18 mouse cellular contexts compared by ENCODE assay signal in the genomic region with DNA sequence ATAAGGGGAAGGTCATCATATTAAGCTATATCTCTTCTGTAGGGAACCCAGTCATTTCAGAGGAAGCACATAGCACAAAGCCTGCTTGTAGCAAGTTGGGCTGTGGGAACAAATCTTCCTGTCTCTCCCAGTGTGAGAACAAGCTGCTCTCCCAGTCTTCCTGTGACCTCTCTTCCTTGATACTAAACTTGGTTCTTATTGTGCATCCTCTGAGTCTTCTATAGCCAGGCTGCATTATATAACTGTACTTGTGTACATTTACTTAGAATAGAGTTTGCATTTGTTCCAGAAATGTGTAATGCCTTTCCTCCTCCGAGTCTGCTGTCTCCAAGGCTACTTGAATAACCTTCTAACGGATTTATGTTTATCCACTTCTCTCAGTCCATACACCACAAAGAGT.
DNase-seq lines count a peak whose midpoint lies in the region.
"Had no signal": no experiment of that assay in that cellular context is flagged by ENCODE, and none has a peak within 500 bp of the region (broad histone marks: within the 10 kb centered on the region; RNA-seq: fewer than 3 reads in every experiment).

No protein-coding gene starts in this region.

- intact Hi-C loops in gastrocnemius, postnatal 36 days (cut with DNase I): no loop called here

- DNase-seq in frontal cortex, postnatal 36 days (ENCODE audit: low spot score in 2 of 2): peak; percentile 9 to 35
- DNase-seq in frontal cortex, postnatal 10 days (ENCODE audit: low spot score in 2 of 2): no peak
- peak; percentile 12 to 14 for DNase-seq in right cerebral cortex, adult 2 months (ENCODE audit: low spot score in 2 of 2)
- no peak for DNase-seq in right cerebral cortex, postnatal 14 days
- DNase-seq in left cerebral cortex, adult 9 months (ENCODE audit: low spot score in 2 of 2): peak; percentile 32 to 41
- DNase-seq in retina, postnatal 1 day: no peak
- no peak for DNase-seq in gastrocnemius, postnatal 36 days
- DNase-seq: adrenal gland, postnatal 14 days; cerebellum, adult 11-12 months; cerebellum, adult 9-11 months; gastrocnemius, postnatal 25 days; heart, adult 18-20 months; heart, postnatal 36 days; kidney, adult 8-10 months; kidney, postnatal 4 days; liver, postnatal 0 days; lung, postnatal 36 days; thymus, postnatal 4 days had no signal

Comparison
In these comparisons a context has a peak if more than half of its experiments do, and no peak if none do; other contexts are left out.
1. DNase-seq: peak in frontal cortex, postnatal 36 days (2 of 2), right cerebral cortex, adult 2 months (2 of 2) and left cerebral cortex, adult 9 months (2 of 2); none in frontal cortex, postnatal 10 days (0 of 2), right cerebral cortex, postnatal 14 days (single experiment), retina, postnatal 1 day (single experiment) and gastrocnemius, postnatal 36 days (0 of 2).